Mouse (Mus musculus) adrenal gland, postnatal 25 days (tissue): ENCODE measurements around the gene Irs2. TPM values are rescaled to one million over a fixed set of nuclear protein-coding genes. Genes with fewer than 3 reads are reported as not detected.

Experiments
- DNase-seq: peaks from one replicate; pipeline ENCODE4 v3.0.0; 2021; ENCODE audit warnings: mixed read lengths
- total RNA-seq: library from RNA; stranded (reverse); gene quantifications from 2 replicates; pipeline ENCODE4 v1.2.3, GENCODE M21; 2021

The Irs2 gene
- total RNA-seq, 1 experiment from 2014 or later, result 23.0 TPM

DNA sequence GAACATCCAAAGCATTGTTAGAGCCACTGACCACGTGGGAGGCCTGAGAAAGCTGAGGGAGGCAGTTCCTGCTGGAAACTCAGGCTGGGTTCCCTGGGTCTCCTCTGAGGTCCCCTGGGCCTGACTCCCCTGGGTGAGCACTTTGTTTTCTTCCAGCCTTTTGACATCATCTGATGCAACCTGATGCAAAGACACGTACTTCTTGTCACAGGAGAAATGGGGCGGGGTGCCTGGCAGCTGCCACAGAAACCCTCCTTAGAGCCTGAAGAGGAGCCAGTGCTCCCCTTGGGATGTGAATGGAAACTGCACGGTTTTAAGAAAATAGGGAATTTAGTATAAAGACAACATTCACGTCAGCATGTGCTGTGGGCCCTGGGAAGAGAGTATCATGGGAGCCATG is 55.6 kb downstream of the Irs2 start:
- DNase-seq, result no peak

DNA sequence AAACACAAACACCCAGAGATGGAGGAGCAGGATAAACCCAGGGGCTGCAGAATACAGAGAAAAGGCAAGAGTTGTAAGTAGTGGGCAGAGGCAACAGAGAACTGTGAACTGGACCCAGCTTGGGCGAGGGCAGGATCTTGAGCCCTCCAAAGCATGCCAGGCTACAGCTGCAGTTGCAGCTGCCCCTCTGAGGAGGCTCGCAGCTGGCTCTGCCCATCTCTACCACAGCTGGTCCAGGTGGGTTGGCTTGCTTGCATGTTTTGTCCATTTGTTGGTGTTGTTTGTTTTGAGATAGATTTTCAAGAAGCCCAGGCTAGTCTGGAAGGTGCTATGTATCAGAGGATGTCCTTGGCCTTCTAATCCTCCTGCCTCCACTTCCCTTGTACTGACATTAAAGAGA is 56.0 kb downstream of the Irs2 start:
- DNase-seq, result no peak

DNA sequence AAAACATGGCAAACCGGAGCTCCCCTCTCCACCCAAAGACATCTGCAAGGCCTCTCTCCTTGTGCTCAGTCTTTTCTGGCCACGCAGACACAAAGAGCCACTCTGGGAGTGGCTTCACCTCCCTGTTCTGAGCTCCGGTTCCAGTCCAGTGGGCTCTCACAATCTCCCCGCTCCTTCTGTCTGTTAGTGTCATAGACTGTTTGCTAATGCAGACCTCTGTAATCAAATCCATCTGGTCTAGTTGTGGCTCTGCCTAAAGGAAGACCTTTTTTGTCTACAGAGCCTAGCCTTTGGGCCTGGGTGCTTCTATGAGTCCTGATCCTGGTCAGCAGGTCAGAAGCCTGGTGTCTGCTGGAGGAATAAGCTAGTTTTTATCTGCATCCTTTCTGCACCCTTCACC is 56.7 kb downstream of the Irs2 start:
- no peak for DNase-seq

DNA sequence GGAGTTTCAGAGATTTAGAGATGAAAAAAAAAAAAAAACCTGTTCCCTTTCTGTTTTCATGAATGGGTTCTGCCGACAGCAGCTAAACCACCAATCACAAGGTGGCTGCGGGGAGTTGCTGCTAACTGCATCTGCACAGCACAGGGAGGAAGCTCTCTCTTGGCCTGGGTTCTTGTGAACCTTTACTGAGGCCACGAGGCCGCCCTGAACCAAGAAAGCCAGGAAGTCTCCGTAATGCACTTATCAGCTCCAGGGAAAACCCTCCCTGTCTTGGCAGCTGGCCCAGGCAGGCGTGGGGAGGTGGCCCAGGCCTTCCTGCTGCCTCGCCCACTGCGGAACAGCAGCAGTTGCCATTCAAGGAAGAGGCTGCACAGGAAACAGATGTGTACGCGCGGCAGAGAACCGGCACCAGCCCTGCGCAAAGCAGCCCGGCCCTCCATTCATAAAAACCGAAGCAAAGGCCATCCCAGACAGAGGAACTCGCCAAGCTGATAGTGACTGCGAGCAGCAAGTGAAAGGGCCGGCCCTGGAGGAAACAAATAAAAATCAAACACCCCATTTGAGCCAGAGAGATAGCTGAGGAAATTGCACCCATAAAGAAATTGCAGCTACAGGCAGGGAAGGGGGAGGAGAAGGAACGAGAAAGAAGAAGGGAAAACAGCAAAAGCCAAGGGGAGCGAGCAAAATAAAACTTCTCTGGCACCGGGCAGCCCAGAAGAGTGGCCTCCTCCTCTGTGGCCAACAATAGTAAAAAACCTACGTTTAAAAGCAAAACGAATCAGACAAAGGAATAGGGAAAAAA is 62.1 kb downstream of the Irs2 start:
- DNase-seq, result peak; percentile 91

DNA sequence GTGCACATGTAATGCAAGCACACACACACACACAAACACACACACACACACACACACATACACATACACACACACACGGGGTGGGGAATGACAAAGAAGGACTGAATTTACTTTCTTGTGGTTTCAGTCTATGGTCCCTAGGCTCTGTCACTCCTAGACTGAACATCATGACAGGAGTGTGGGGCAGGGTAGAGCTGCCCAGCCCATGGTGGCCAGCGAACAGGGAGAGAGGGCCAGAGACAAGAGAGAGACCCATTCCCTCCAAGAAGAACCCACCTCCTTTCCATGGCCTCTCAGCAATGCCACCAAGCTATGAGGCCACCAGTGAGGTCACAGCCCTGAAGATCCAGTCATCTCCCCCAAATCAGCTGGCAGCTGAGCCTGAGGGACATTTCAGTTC is 62.8 kb downstream of the Irs2 start:
- DNase-seq, result no peak

DNA sequence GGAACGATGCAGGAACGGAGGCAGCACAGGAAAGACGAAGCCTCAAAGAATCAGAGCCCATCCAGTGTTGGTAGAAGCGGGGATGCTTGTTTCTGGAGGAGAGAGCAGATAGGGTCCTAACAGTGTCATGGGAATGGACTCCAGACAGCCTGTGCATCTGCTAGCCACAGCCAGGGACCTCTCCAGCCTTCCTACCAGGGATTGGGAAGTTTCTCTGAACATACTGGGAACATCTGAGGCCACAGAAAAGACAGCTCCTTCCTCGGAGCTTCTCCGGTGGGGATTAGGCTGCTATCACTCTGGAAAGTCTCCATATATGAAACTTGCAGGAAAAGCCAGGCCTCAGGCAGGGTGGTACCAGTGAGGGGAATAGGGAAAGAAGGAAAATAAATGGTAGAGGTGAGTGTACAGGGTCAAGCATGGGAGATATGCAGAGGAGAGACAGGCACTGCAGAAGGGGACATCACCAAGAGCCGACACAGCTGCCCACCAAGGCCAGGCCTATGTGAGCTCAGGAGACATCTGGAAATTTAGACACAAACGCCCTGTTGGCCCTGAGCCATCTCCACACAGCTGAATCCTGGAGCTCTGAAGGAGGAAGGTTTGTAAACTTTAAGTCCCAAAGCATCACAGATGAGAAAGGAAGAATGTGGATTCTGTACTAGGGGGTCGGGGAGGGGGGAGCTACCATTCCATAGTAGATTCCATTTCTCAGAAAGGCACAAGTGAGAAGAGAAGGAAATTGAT is 64.8 kb downstream of the Irs2 start:
- no peak for DNase-seq

DNA sequence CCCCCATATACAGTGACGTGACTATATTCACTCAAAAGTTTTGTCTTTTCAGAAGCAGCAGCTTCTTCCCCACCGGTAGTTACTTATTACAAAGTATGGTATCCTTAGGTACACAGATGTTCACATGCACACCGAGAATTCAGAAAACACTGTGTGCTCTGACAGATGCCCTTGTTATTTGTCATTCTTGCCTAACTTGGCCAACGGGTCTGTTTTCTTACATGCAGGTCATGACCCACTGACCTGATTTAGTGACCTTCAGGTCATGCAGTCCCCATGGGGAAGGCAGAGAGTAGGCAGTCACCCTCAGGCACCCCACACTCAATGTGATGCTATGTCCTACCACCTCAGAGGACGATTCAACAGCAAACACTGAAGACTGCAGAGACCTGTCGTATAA is 68.4 kb downstream of the Irs2 start:
- DNase-seq, result no peak

DNA sequence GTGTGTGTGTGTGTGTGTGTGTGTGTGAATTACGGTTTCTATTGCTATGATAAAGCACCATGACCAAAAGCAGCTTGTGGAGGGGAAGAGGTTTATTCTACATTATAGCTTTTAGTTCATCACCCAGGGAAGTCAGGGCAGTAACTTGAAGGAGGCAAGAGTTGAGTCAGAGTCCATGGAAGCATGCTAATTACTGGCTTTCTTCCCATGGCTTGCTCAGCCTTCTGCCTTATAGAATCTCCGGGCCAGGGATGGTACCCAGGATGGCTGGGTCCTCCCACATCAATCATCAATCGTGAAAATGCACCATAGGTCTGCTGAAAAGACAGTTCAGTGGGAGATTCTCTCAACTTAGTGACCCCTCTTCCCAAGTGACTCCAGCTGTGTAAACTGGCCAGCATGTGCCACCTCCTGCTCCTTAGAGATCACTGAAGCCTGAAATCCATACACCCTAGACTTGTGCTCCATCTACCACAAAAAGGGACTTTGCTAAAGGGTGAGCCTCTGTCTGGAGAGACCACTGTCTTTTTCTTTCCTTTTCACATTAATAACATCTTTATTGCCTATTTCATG is 69.0 kb downstream of the Irs2 start:
- DNase-seq, result no peak

DNA sequence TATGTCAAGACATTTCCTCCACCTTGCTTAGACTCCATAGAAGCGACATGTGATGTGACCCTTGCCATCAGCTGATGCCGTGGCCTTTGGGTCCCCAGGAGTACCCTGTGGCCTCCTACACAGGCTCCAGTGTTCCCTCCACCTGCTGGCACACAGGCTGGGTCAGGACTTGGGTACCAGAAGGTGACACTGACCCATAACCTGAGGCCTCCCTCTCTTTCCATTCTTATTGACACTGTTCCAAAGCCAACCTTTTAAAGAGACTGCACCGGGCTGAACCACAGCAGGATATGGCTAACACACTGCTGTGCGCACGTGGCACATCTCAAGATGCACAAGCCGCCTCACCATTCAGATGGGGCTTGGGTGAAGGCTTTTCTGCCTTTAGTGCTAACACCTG is 70.0 kb downstream of the Irs2 start:
- no peak for DNase-seq

DNA sequence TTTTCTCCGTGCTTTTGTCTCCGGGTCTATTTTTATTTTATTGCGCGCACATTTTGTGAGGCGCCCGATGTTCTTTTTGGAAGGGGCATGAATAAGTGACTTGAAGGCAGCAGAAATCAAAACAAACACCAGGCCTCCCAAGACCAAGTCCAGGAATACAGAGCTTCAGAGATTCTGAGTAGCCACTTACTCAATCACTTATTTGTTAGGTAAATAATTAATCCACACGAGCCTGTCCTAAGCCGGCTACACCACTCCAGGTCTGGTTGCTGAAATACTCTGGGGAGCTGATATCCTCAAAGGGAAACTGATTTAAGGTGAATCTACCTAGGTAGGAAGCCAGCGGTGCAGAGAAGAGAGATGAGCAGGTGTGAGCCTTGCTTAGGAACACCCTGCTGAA is 71.6 kb downstream of the Irs2 start:
- DNase-seq, result no peak

DNA sequence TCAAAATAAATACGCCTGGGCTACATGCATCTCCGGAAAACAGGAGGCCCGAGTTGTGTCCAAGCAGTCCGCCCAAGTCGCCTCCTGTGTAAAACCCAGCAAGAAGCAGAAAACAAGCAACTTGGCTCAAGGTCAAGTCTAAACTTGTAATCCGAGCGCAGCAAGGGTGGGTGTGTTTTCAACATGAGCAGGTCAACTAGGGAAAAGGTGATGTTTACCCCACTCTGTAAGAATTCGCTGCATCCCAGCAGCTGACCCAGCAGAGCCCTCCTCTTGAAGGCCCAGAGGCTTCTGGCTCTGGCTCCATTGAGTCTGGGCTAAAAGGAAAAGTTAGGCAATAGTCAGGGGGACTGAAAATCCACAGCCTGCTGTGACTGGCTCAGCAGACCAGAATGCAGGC is 73.0 kb downstream of the Irs2 start:
- DNase-seq, result no peak
